Mouse (Mus musculus) lung, postnatal 0 days (tissue): ENCODE data around the gene Bmp6.

ENCODE experiments used
- CTCF ChIP-seq: IDR thresholded peaks from 2 replicates; pipeline ENCODE4 v1.5.1; 2016; ENCODE audit warnings: antibody characterized with exemption, mild to moderate bottlenecking
- EP300 ChIP-seq: IDR thresholded peaks from 2 replicates; pipeline ENCODE4 v1.6.1; 2016; ENCODE audit warnings: antibody characterized with exemption, mild to moderate bottlenecking, control low read depth

- no peak for TF ChIP-seq EP300
- TF ChIP-seq CTCF, result no peak
Observed at GRCm38 (mm10) chr13:38434831-38435230, 89.9 kb downstream of the Bmp6 start.
